15 mouse cellular contexts compared by ENCODE assay signal in genomic region chr14:16132672-16133071, GRCm38 (mm10).
"Had no signal": no experiment of that assay in that cellular context is flagged by ENCODE, and none has a peak within 500 bp of the region (broad histone marks: within the 10 kb centered on the region; RNA-seq: fewer than 3 reads in every experiment).

No protein-coding gene starts in this region.

- H3K27me3 ChIP-seq: limb, embryonic 13.5 days; liver, embryonic 15.5 days; megakaryocyte, embryonic 14.5 days; midbrain, embryonic 15.5 days had no signal

- H3K4me1 ChIP-seq: limb, embryonic 13.5 days; liver, embryonic 15.5 days; megakaryocyte, embryonic 14.5 days; midbrain, embryonic 15.5 days had no signal

- H3K9ac ChIP-seq: limb, embryonic 13.5 days; liver, embryonic 15.5 days; lung, embryonic 14.5 days; midbrain, embryonic 15.5 days had no signal

- H3K36me3 ChIP-seq: limb, embryonic 13.5 days; liver, embryonic 15.5 days; midbrain, embryonic 15.5 days had no signal

- DNase-seq: kidney, adult 9 months; kidney, postnatal 36 days; left cerebral cortex, postnatal 4 days; lung, embryonic 14.5 days; lung, postnatal 10 days; right cerebral cortex, postnatal 14 days; thymus, adult 2 months; thymus, postnatal 36 days had no signal

- H3K9me3 ChIP-seq: limb, embryonic 13.5 days; liver, embryonic 15.5 days; megakaryocyte, embryonic 14.5 days; midbrain, embryonic 15.5 days had no signal

- H3K4me3 ChIP-seq: limb, embryonic 13.5 days; liver, embryonic 15.5 days; megakaryocyte, embryonic 14.5 days; midbrain, embryonic 15.5 days had no signal

- H3K4me2 ChIP-seq: limb, embryonic 13.5 days; liver, embryonic 15.5 days; lung, embryonic 14.5 days; midbrain, embryonic 11.5 days; midbrain, embryonic 15.5 days had no signal

- H3K27ac ChIP-seq: kidney, postnatal 0 days; limb, embryonic 13.5 days; liver, embryonic 15.5 days; macrophage; midbrain, embryonic 15.5 days had no signal

- ATAC-seq: midbrain, embryonic 15.5 days had no signal
